Mouse (Mus musculus) midbrain, postnatal 0 days (tissue): ENCODE measurements around the gene Osm. TPM values are rescaled to one million over a fixed set of nuclear protein-coding genes. Genes with fewer than 3 reads are reported as not detected.
A peak's percentile ranks its signal among the peaks of the same experiment; 100 is the strongest.

ENCODE experiments used
- ATAC-seq: fragments of 200-750 bp; cut with Nextera tagmentation; 2 replicates; pipeline ENCODE4 v1.8.0; 2017; ENCODE audit warnings: moderate number of reproducible peaks, mild to moderate bottlenecking, moderate TSS enrichment, moderate library complexity; ENCODE audit not compliant: low FRiP score
- DNase-seq: peaks from one replicate; pipeline ENCODE4 v3.0.0-alpha.2; 2015; ENCODE audit warnings: low spot score
- H3K27ac ChIP-seq: fragments of 300-500 bp; sonication (generic); 2 replicates; pipeline ENCODE4 v1.5.1; 2014; ENCODE audit warnings: low read depth, mild to moderate bottlenecking, low read length, mixed read lengths
- H3K27me3 ChIP-seq: fragments of 300-500 bp; sonication (generic); 2 replicates; pipeline ENCODE4 v1.6.1; 2014; ENCODE audit warnings: low read length, control low read depth, mixed read lengths; ENCODE audit not compliant: insufficient read depth
- H3K36me3 ChIP-seq: fragments of 300-500 bp; sonication (generic); 2 replicates; pipeline ENCODE4 v1.6.1; 2014; ENCODE audit warnings: low read length, control low read depth, mixed read lengths; ENCODE audit not compliant: insufficient read depth
- H3K4me1 ChIP-seq: fragments of 300-500 bp; sonication (generic); 2 replicates; pipeline ENCODE4 v1.6.1; 2014; ENCODE audit warnings: mild to moderate bottlenecking, control low read depth, antibody characterized with exemption, low read length, mixed read lengths; ENCODE audit not compliant: insufficient read depth
- H3K4me2 ChIP-seq: fragments of 300-500 bp; sonication (generic); 2 replicates; pipeline ENCODE4 v1.6.1; 2014; ENCODE audit warnings: low read depth, mild to moderate bottlenecking, low read length, mixed read lengths; ENCODE audit not compliant: poor library complexity, severe bottlenecking
- H3K4me3 ChIP-seq: fragments of 300-500 bp; sonication (generic); 2 replicates; pipeline ENCODE4 v1.5.1; 2014; ENCODE audit warnings: low read depth, mild to moderate bottlenecking, low read length, moderate library complexity
- H3K9ac ChIP-seq: fragments of 300-500 bp; sonication (generic); replicated peaks from 2 replicates; pipeline ENCODE4 v1.6.1; 2014; ENCODE audit warnings: mild to moderate bottlenecking, low read length, moderate library complexity, mixed read lengths; ENCODE audit not compliant: poor library complexity, severe bottlenecking
- H3K9me3 ChIP-seq: fragments of 300-500 bp; sonication (generic); 2 replicates; pipeline ENCODE4 v1.6.1; 2016; ENCODE audit warnings: low read length, control low read depth
- CTCF ChIP-seq: IDR thresholded peaks from 2 replicates; pipeline ENCODE4 v1.5.1; 2016; ENCODE audit warnings: antibody characterized with exemption, mild to moderate bottlenecking
- WGBS: fragments of 180-500 bp; shearing (Covaris S2); extraction: QIAGEN DNeasy Blood & Tissue Kit; methylation state at CpG from one replicate; pipeline ENCODE4 v1.1.7; 2014; 5-methylcytosine and 5-hydroxymethylcytosine counted together
- polyA plus RNA-seq: library from polyadenylated mRNA; unstranded; fragments of >200 nt; fragmentation: Nextera tagmentation; extraction: Ambion mirVana; gene quantifications from 2 replicates; pipeline ENCODE4 v1.2.1, GENCODE M21; 2015
- total RNA-seq: library from RNA; depleted of rRNA; stranded (reverse); fragments of >200 nt; gene quantifications from 2 replicates; pipeline ENCODE4 v1.2.3, GENCODE M21; 2014

Gene Osm
- total and polyA plus RNA-seq, 2 experiments from 2014 or later = 0.14 to 0.16 TPM

- H3K4me1 ChIP-seq = no peaks in the 10 kb centered on the region
- peaks cover 67% of the 10 kb centered on the region for H3K36me3 ChIP-seq
- no peak for DNase-seq
- H3K27ac ChIP-seq = no peak overlapping the region
- H3K27me3 ChIP-seq = no peaks in the 10 kb centered on the region
- no peak overlapping the region for H3K4me2 ChIP-seq
- 83% methylated on average over 5 of the region's 5 CpGs for WGBS
- no peak for ATAC-seq
- H3K9me3 ChIP-seq = no peaks in the 10 kb centered on the region
- no peak overlapping the region for H3K9ac ChIP-seq
- no peak overlapping the region for H3K4me3 ChIP-seq
- TF ChIP-seq CTCF = peak; percentile 45
Measured at GRCm38 (mm10) chr11:4209556-4209955, 26.7 kb upstream of the Osm start.

DNA sequence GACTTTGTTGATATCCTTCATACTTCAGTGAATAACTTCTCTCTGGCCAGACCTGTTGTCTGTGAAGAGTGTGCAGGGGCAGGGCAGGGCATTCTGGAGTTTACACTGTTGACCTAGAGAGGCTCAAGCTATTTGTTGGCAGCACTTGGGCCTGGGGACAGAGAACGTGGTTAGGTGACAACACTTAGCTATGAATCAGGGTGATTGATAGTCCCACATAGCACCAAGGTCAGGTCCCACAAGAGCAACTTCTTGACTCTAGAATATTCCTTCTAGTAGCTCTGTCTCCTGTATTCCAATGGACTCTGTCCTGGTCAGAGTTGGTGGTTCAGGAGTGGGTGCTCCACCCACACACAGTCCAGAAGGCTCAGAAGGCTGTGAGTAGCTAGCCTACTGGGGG lies 25.4 kb upstream of the Osm start:
- H3K4me2 ChIP-seq = no peak overlapping the region
- no peaks in the 10 kb centered on the region for H3K27me3 ChIP-seq
- WGBS = 96% methylated on average over 1 of the region's 1 CpGs
- no peak overlapping the region for H3K4me3 ChIP-seq
- no peak overlapping the region for H3K9ac ChIP-seq
- ATAC-seq = no peak
- H3K27ac ChIP-seq = no peak overlapping the region
- DNase-seq = no peak
- H3K4me1 ChIP-seq = no peaks in the 10 kb centered on the region
- no peak for TF ChIP-seq CTCF
- H3K9me3 ChIP-seq = no peaks in the 10 kb centered on the region
- H3K36me3 ChIP-seq = peaks cover 75% of the 10 kb centered on the region

DNA sequence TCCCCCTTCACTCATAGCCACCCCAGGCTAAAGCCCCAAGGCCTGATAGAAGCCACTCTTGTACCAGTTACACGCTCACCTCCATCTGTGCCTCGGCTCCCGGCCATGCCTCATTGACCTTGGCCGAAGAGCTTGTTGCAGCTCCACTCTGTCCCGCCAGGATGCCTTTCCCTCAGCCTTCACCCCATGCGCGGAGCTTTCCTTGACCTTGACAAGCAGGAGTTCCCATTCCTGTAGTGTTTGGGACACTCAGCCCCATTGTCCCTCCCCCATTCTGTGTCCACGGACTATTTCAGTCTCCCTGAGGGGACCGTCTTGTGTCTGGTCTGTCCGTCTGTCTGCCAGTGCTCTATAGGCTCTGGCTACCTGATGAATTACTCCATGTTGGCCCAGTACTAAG lies 23.1 kb upstream of the Osm start:
- 95% methylated on average over 10 of the region's 10 CpGs for WGBS

DNA sequence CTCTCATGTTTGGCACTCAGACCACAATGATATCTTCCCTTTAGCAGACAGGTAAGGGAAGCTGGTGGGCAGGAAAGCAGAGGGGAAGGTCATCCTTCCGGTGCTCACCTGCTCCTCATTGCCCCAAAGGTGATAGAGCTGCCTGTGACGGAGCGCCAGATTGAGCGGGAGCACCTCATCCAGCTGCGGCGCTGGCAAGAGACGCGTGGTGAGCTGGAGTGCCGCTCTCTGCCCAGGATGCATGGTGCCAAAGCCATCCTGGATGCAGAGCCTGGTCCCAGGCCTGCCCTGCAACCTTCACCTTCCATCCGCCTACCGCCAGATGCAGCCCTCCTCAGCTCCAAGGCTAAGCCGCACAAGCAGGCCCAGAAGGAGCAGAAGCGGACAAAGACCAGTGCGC lies 21.6 kb upstream of the Osm start:
- Histone ChIP-seq H3K9ac (no peak overlapping the region), H3K27ac (no peak overlapping the region), H3K27me3 (peaks cover 15% of the 10 kb centered on the region), H3K9me3 (no peaks in the 10 kb centered on the region), H3K4me3 (no peak overlapping the region), H3K4me1 (no peaks in the 10 kb centered on the region), H3K36me3 (peaks cover 57% of the 10 kb centered on the region), H3K4me2 (no peak overlapping the region)
- DNase-seq (no peak), ATAC-seq (no peak)
- no peak for TF ChIP-seq CTCF
- WGBS = 98% methylated on average over 14 of the region's 14 CpGs

More for the DNA sequence above, 23.1 kb upstream of the Osm start:
- ATAC-seq (no peak), DNase-seq (no peak)
- no peak overlapping the region for H3K9ac ChIP-seq
- H3K9me3 ChIP-seq = no peaks in the 10 kb centered on the region
- H3K4me2 ChIP-seq = no peak overlapping the region
- H3K27me3 ChIP-seq = peaks cover 11% of the 10 kb centered on the region
- H3K36me3 ChIP-seq = peaks cover 67% of the 10 kb centered on the region
- no peaks in the 10 kb centered on the region for H3K4me1 ChIP-seq
- TF ChIP-seq CTCF = no peak
- no peak overlapping the region for H3K4me3 ChIP-seq
- H3K27ac ChIP-seq = no peak overlapping the region

- Histone ChIP-seq H3K4me1 (no peaks in the 10 kb centered on the region), H3K27me3 (peaks cover 15% of the 10 kb centered on the region), H3K36me3 (peaks cover 53% of the 10 kb centered on the region), H3K4me2 (no peak overlapping the region), H3K9me3 (no peaks in the 10 kb centered on the region), H3K27ac (no peak overlapping the region), H3K9ac (no peak overlapping the region), H3K4me3 (no peak overlapping the region)
- whole genome bisulfite sequencing = 85% methylated on average over 10 of the region's 10 CpGs
- no peak for ATAC-seq
- DNase-seq = no peak
- no peak for TF ChIP-seq CTCF
Measured at GRCm38 (mm10) chr11:4215061-4215460, 21.2 kb upstream of the Osm start.

DNA sequence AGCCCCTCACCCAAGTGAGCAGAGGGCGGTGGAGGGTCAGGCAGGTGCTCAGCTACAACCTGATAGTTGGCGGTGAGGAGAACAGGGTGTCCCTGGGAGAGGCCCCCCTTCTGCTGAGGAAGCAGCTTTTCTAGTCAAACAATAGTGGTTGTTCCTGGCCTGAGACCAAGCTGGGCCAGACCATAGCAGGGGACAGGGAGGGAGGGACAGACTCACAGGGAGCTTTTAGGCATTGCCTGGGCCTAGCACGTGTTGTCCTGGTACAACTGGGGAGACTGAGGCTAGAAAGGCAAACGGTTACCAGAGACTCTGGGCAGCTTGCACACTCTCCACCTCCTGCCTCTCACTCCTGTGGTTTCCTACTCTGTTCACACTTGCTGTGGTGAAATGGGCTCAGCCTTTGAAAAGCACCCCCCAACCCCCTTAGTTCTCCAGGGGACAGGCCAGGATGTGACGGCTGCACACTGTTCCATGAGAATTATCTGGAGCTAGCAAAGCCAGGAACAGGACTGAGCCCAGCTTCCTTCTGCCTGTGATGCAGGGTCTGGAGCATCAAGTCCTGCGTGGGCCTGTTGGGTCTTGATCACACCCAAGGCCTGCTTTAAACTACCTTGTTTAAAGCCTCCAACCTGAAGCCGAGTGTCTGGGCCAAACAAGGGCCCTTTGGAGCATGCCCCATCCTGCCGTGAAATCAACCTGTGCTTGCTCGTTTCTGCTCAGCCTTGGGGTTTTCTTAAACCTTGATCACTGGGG lies 19.8 kb upstream of the Osm start:
- H3K36me3 ChIP-seq = peaks cover 41% of the 10 kb centered on the region
- H3K4me2 ChIP-seq = no peak overlapping the region
- H3K9me3 ChIP-seq = no peaks in the 10 kb centered on the region
- peaks cover 15% of the 10 kb centered on the region for H3K27me3 ChIP-seq
- TF ChIP-seq CTCF = no peak
- DNase-seq (peak; percentile 40), ATAC-seq (peak; percentile 18; the same call in 1 of the 2 replicates)
- H3K27ac ChIP-seq = peak overlapping the region; percentile 26
- 74% methylated on average over 9 of the region's 9 CpGs for WGBS
- no peak overlapping the region for H3K4me3 ChIP-seq
- no peaks in the 10 kb centered on the region for H3K4me1 ChIP-seq
- H3K9ac ChIP-seq = no peak overlapping the region
